Mouse (Mus musculus): ENCODE data around the gene Draxin. TPM values are rescaled to one million over a fixed set of nuclear protein-coding genes. Genes with fewer than 3 reads are reported as not detected.
"Not testable (repeated sequence)": the region's sequence is repeated elsewhere in the genome, so short reads cannot be mapped to it uniquely, and the experiment has no call there.

Gene Draxin
- total RNA-seq, 2 experiments from 2014 or later = 0.43 to 0.47 TPM

DNA sequence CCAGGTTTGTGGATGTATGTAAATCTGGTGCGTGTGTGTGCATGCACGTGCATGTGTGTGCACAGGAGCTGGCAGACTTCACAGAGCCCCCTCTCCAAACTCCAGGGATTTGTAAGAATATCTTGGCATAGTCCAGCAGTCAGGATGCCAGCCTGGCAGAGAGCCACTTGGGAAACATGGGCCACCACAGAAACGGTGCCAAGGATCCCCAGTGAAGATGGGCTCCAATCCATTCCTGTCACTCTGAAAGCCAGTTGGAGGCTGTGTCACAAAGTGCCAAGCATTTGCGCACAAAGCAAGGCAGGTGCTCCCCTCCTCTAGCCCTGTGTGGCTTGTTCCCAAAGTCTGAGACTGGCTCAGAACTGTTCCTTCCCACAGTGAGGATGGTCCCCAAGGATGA lies 9.1 kb downstream of the Draxin start:
- no peak for DNase-seq (ENCODE audit: low spot score in 2 of 2)
- intact Hi-C loops (cut with DNase I) = no loop called here

GRCm38 (mm10) chr4:148120555-148120954 lies 9.9 kb downstream of the Draxin start:
- intact Hi-C loops (cut with DNase I) = no loop called here
- no peak for DNase-seq (ENCODE audit: low spot score in 2 of 2)

DNA sequence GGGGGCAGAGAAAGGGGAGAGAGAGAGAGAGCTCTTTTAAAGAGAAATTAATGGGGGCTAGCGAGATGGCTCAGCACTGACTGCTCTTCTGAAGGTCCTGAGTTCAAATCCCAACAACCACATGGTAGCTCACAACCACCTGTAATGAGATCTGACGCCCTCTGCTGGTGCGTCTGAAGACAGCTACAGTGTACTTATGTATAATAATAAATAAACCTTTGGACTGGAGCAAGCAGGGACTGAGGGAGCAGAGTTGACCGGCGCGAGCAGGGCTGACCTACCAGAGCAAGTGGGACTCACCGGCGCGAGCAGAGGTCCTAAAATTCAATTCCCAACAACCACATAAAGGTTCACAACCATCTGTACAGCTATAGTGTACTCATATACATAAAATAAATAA lies 10.9 kb downstream of the Draxin start:
- DNase-seq (ENCODE audit: low spot score in 2 of 2); intact Hi-C loops (cut with DNase I): not testable (repeated sequence)

GRCm38 (mm10) chr4:148117392-148117791 lies 13.1 kb downstream of the Draxin start:
- intact Hi-C loops (cut with DNase I) = no loop called here

GRCm38 (mm10) chr4:148116657-148117056 lies 13.8 kb downstream of the Draxin start:
- intact Hi-C loops (cut with DNase I) = no loop called here
- DNase-seq (ENCODE audit: low spot score in 2 of 2) = no peak

More at GRCm38 (mm10) chr4:148117392-148117791, 13.1 kb downstream of the Draxin start:
- DNase-seq (ENCODE audit: low spot score in 2 of 2) = no peak

DNA sequence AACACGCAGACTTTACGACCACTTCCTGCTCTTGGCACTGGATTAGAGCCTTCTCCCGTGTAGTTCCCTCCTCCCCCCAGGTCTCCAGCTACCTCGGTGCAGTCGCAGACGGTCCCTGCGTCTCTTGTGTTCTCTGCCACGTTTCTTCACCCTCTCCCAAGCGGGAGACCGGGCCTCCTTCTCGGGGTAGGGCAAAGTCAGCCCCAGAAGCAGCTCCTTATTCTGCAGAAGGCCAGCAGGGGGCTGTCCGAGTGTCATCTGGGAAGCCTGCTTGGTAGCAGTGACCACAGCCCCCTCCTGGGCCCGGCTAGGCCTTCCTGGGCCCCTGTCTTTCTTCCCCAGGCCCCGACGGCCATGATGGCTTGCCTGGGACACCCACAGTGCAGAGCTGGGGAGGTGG lies 15.0 kb downstream of the Draxin start:
- no peak for DNase-seq (ENCODE audit: low spot score in 2 of 2)
- intact Hi-C loops (cut with DNase I) = loop anchor here (2.0 kb wide), 1 partner anchor 49 kb away; no protein-coding TSS in a partner anchor

- intact Hi-C loops (cut with DNase I) = loop anchor here (2.0 kb wide), 1 partner anchor 50 kb away; no protein-coding TSS in a partner anchor
- DNase-seq (ENCODE audit: low spot score in 2 of 2) = peak; percentile 78 to 80
Observed at GRCm38 (mm10) chr4:148114758-148115391, 15.6 kb downstream of the Draxin start.

- DNase-seq (ENCODE audit: low spot score in 2 of 2) = no peak
- intact Hi-C loops (cut with DNase I) = no loop called here
Observed at GRCm38 (mm10) chr4:148112519-148112918, 18.0 kb downstream of the Draxin start.

- no peak for DNase-seq (ENCODE audit: low spot score in 2 of 2)
- intact Hi-C loops (cut with DNase I) = loop anchor here (10.0 kb wide), 1 partner anchor 326 kb away; no protein-coding TSS in a partner anchor
Observed at GRCm38 (mm10) chr4:148109215-148109614, 21.3 kb downstream of the Draxin start.

DNA sequence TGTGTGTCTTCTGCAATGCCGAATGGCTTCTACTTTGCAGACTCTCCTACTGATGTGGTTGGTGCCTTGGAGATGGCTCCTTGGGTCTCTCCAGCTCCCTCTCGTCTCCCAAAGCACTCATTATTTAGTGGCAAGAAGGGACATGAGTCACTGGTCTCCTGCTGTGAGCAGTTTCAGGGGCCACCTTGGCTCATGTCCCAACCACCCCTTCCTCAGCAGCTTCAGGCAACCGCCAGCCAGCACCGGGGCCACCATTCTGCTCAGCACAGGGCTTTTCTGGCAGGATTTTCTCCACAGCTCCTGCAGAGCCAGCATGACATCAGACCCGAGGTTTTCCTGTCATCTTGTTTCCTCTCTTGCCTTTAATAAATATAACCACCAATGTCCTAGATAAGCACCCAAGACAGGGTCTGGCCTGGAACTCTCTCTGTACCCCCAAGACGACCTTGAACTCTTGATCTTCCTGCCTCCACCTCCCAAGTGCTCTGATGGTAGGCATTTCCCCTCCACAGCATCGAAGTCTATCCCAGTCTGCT lies 21.9 kb downstream of the Draxin start:
- intact Hi-C loops (cut with DNase I) = loop anchor here (10.0 kb wide), 1 partner anchor 326 kb away; no protein-coding TSS in a partner anchor
- no peak for DNase-seq (ENCODE audit: low spot score in 2 of 2)

GRCm38 (mm10) chr4:148107621-148108291 lies 22.7 kb downstream of the Draxin start:
- intact Hi-C loops (cut with DNase I) = loop anchor here (10.0 kb wide), 1 partner anchor 327 kb away; no protein-coding TSS in a partner anchor
- DNase-seq (ENCODE audit: low spot score in 2 of 2) = no peak

GRCm38 (mm10) chr4:148104146-148104545 lies 26.4 kb downstream of the Draxin start:
- no peak for DNase-seq (ENCODE audit: low spot score in 2 of 2)
- intact Hi-C loops (cut with DNase I) = loop anchor here (10.0 kb wide), 1 partner anchor 331 kb away; no protein-coding TSS in a partner anchor

GRCm38 (mm10) chr4:148101801-148102527 lies 28.5 kb downstream of the Draxin start:
- DNase-seq (ENCODE audit: low spot score in 2 of 2) = peak; percentile 55 to 64
- intact Hi-C loops (cut with DNase I) = loop anchor here (10.0 kb wide), 1 partner anchor 333 kb away; no protein-coding TSS in a partner anchor

- DNase-seq (ENCODE audit: low spot score in 2 of 2) = no peak
- intact Hi-C loops (cut with DNase I) = no loop called here
Observed at GRCm38 (mm10) chr4:148098666-148099065, 31.8 kb downstream of the Draxin start.

- DNase-seq (ENCODE audit: low spot score in 2 of 2) = no peak
- intact Hi-C loops (cut with DNase I) = no loop called here
Observed at GRCm38 (mm10) chr4:148097936-148098335, 32.6 kb downstream of the Draxin start.

- DNase-seq (ENCODE audit: low spot score in 2 of 2) = no peak
- intact Hi-C loops (cut with DNase I) = no loop called here
Observed at GRCm38 (mm10) chr4:148095081-148095480, 35.4 kb downstream of the Draxin start.

DNA sequence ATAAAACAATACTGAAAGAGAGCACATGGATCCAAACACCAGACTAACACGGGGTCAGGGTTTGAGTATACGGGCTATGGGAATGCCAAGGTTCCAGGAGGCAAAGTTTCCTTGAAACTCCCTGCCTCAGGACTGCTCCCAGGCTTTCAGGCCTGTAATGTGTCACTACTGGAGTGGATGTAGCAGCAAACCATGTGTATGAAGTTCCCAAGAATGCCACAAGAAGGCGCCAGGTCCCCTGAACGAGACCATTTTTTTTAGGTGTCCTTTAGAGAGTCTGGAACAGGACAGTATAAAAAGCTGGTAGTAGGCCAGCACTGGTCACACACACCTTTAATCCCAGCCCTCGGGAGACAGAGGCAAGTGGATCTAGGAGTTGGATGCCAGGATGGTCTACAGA lies 36.3 kb downstream of the Draxin start:
- intact Hi-C loops (cut with DNase I) = no loop called here
- DNase-seq (ENCODE audit: low spot score in 2 of 2) = no peak

- DNase-seq (ENCODE audit: low spot score in 2 of 2) = no peak
- intact Hi-C loops (cut with DNase I) = no loop called here
Observed at GRCm38 (mm10) chr4:148092551-148093271, 37.8 kb downstream of the Draxin start.

DNA sequence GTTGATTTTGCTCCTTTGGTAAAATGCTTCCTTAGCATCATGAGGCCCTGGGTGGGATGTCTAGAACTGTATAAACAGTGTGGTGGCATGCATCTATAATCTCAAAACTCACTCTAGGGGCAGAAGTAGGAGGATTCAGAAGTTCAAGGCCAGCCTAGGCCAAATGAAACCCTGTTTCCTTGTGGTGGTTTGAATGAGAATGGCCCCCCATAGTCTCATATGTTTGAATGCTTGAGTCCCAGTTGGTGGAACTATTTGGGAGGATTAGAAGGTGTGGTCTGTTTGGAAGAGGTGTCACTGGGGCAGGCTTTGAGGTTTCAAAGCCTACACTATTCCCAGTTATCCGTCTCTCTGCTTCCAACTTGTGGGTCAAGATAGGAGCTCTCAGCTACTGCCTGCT lies 39.3 kb downstream of the Draxin start:
- DNase-seq (ENCODE audit: low spot score in 2 of 2) = no peak
- intact Hi-C loops (cut with DNase I) = no loop called here

Measured in left cerebral cortex, postnatal 36 days (tissue).